Mouse (Mus musculus) liver, postnatal 0 days (tissue): ENCODE measurements around the gene Sptlc2. TPM values are rescaled to one million over a fixed set of nuclear protein-coding genes. Genes with fewer than 3 reads are reported as not detected.

Experiments used
- ATAC-seq: fragments of 200-750 bp; cut with Nextera tagmentation; 2 replicates; pipeline ENCODE4 v1.8.0; 2017; ENCODE audit warnings: mild to moderate bottlenecking, moderate library complexity
- DNase-seq: peaks from one replicate; pipeline ENCODE4 v3.0.0-alpha.2; 2016
- H3K27ac ChIP-seq: fragments of 300-500 bp; sonication (generic); 2 replicates; pipeline ENCODE4 v1.5.1; 2014; ENCODE audit warnings: antibody characterized with exemption, moderate library complexity, mild to moderate bottlenecking, low read depth
- H3K27me3 ChIP-seq: fragments of 300-500 bp; sonication (generic); 2 replicates; pipeline ENCODE4 v1.6.1; 2014; ENCODE audit warnings: low read length, control low read depth, mixed read lengths; ENCODE audit not compliant: insufficient read depth
- H3K36me3 ChIP-seq: fragments of 300-500 bp; sonication (generic); replicated peaks from 2 replicates; pipeline ENCODE4 v1.6.1; 2014; ENCODE audit warnings: mild to moderate bottlenecking, control low read depth, low read length, moderate library complexity, mixed read lengths; ENCODE audit not compliant: insufficient read depth
- H3K4me1 ChIP-seq: fragments of 300-500 bp; sonication (generic); 2 replicates; pipeline ENCODE4 v1.6.1; 2014; ENCODE audit warnings: antibody characterized with exemption, mild to moderate bottlenecking, control low read depth; ENCODE audit not compliant: insufficient read depth
- H3K4me2 ChIP-seq: fragments of 300-500 bp; sonication (generic); 2 replicates; pipeline ENCODE4 v1.6.1; 2014; ENCODE audit warnings: low read depth, mild to moderate bottlenecking, low read length, moderate library complexity, mixed read lengths
- H3K4me3 ChIP-seq: fragments of 300-500 bp; sonication (generic); 2 replicates; pipeline ENCODE4 v1.5.1; 2014; ENCODE audit warnings: low read depth, low read length
- H3K9ac ChIP-seq: fragments of 300-500 bp; sonication (generic); replicated peaks from 2 replicates; pipeline ENCODE4 v1.6.1; 2014; ENCODE audit warnings: mild to moderate bottlenecking, moderate library complexity
- H3K9me3 ChIP-seq: fragments of 300-500 bp; sonication (generic); 2 replicates; pipeline ENCODE4 v1.6.1; 2016; ENCODE audit warnings: mild to moderate bottlenecking, control low read depth, low read length, mixed read lengths
- CTCF ChIP-seq: sonication (generic); IDR thresholded peaks from 2 replicates; pipeline ENCODE4 v1.5.1; 2016; ENCODE audit warnings: antibody characterized with exemption, low read depth
- EP300 ChIP-seq: IDR thresholded peaks from 2 replicates; pipeline ENCODE4 v1.6.1; 2016; ENCODE audit warnings: antibody characterized with exemption, low read depth, mild to moderate bottlenecking
- WGBS: fragments of 180-500 bp; shearing (Covaris S2); extraction: QIAGEN DNeasy Blood & Tissue Kit; methylation state at CpG from one replicate; pipeline ENCODE4 v1.1.7; 2014; ENCODE audit not compliant: insufficient replicate concordance; 5-methylcytosine and 5-hydroxymethylcytosine counted together
- polyA plus RNA-seq: library from polyadenylated mRNA; unstranded; fragments of >200 nt; fragmentation: Nextera tagmentation; extraction: Ambion mirVana; gene quantifications from 2 replicates; pipeline ENCODE4 v1.2.1, GENCODE M21; 2015

Gene Sptlc2
- polyA plus RNA-seq, 1 experiment from 2014 or later = 39.5 TPM

- WGBS = 71% methylated on average over 6 of the region's 6 CpGs
- Histone ChIP-seq H3K4me1 (no peaks in the 10 kb centered on the region), H3K4me2 (no peak overlapping the region), H3K9ac (no peak overlapping the region), H3K27me3 (no peaks in the 10 kb centered on the region), H3K4me3 (no peak overlapping the region), H3K27ac (no peak overlapping the region), H3K9me3 (no peaks in the 10 kb centered on the region), H3K36me3 (no peaks in the 10 kb centered on the region)
- TF ChIP-seq CTCF (no peak), EP300 (no peak)
- DNase-seq (no peak), ATAC-seq (no peak)
Observed at GRCm38 (mm10) chr12:87374159-87374558, 14.0 kb downstream of the Sptlc2 start.

GRCm38 (mm10) chr12:87369319-87369718 is 18.8 kb downstream of the Sptlc2 start:
- TF ChIP-seq CTCF (no peak), EP300 (no peak)
- Histone ChIP-seq H3K9ac (no peak overlapping the region), H3K27ac (no peak overlapping the region), H3K4me3 (no peak overlapping the region), H3K36me3 (peaks cover 26% of the 10 kb centered on the region), H3K9me3 (no peaks in the 10 kb centered on the region), H3K4me1 (no peaks in the 10 kb centered on the region; the same call in 1 of the 2 replicates), H3K27me3 (no peaks in the 10 kb centered on the region), H3K4me2 (no peak overlapping the region)
- DNase-seq (no peak), ATAC-seq (no peak)
- 80% methylated on average over 2 of the region's 2 CpGs for WGBS

GRCm38 (mm10) chr12:87368092-87368491 is 20.1 kb downstream of the Sptlc2 start:
- peak; percentile 53 for ATAC-seq
- Histone ChIP-seq H3K4me2 (no peak overlapping the region), H3K9ac (no peak overlapping the region), H3K36me3 (peaks cover 26% of the 10 kb centered on the region), H3K9me3 (no peaks in the 10 kb centered on the region), H3K4me1 (peaks cover 3% of the 10 kb centered on the region; the same call in 1 of the 2 replicates), H3K4me3 (no peak overlapping the region), H3K27me3 (no peaks in the 10 kb centered on the region), H3K27ac (no peak overlapping the region)
- DNase-seq = no peak
- TF ChIP-seq CTCF = no peak
- TF ChIP-seq EP300 = no peak

- DNase-seq (no peak), ATAC-seq (no peak)
- no peak overlapping the region for H3K4me3 ChIP-seq
- WGBS = 81% methylated on average over 9 of the region's 9 CpGs
- no peaks in the 10 kb centered on the region for H3K9me3 ChIP-seq
- H3K36me3 ChIP-seq = peaks cover 26% of the 10 kb centered on the region
- H3K4me2 ChIP-seq = no peak overlapping the region
- no peaks in the 10 kb centered on the region for H3K27me3 ChIP-seq
- H3K9ac ChIP-seq = no peak overlapping the region
- H3K4me1 ChIP-seq = peaks cover 3% of the 10 kb centered on the region; the same call in 1 of the 2 replicates
- TF ChIP-seq EP300 (no peak), CTCF (no peak)
- no peak overlapping the region for H3K27ac ChIP-seq
Observed at GRCm38 (mm10) chr12:87365676-87366075, 22.5 kb downstream of the Sptlc2 start.

GRCm38 (mm10) chr12:87362111-87362510 is 26.0 kb downstream of the Sptlc2 start:
- no peaks in the 10 kb centered on the region for H3K9me3 ChIP-seq
- TF ChIP-seq CTCF (no peak), EP300 (no peak)
- H3K4me1 ChIP-seq = 0 out of 2 replicates have a peak, but pooled peaks cover 3% of the 10 kb centered on the region
- no peak overlapping the region for H3K27ac ChIP-seq
- DNase-seq (no peak), ATAC-seq (no peak)
- H3K4me3 ChIP-seq = no peak overlapping the region
- H3K4me2 ChIP-seq = no peak overlapping the region
- 66% methylated on average over 3 of the region's 3 CpGs for WGBS
- no peaks in the 10 kb centered on the region for H3K27me3 ChIP-seq
- peaks cover 13% of the 10 kb centered on the region for H3K36me3 ChIP-seq
- no peak overlapping the region for H3K9ac ChIP-seq

GRCm38 (mm10) chr12:87348029-87348428 is 40.1 kb downstream of the Sptlc2 start:
- Histone ChIP-seq H3K9ac (no peak overlapping the region), H3K9me3 (no peaks in the 10 kb centered on the region), H3K36me3 (peaks cover 22% of the 10 kb centered on the region), H3K4me3 (no peak overlapping the region), H3K27ac (no peak overlapping the region), H3K27me3 (no peaks in the 10 kb centered on the region), H3K4me1 (no peaks in the 10 kb centered on the region), H3K4me2 (no peak overlapping the region)
- DNase-seq (no peak), ATAC-seq (0 out of 2 replicates have a peak, but pooled peaks have one; percentile 19)
- WGBS = 68% methylated on average over 2 of the region's 2 CpGs
- TF ChIP-seq CTCF = no peak
- TF ChIP-seq EP300 = no peak

GRCm38 (mm10) chr12:87347511-87347910 is 40.6 kb downstream of the Sptlc2 start:
- no peak for ATAC-seq
- WGBS = 83% methylated on average over 2 of the region's 2 CpGs
- Histone ChIP-seq H3K27ac (no peak overlapping the region), H3K9me3 (no peaks in the 10 kb centered on the region), H3K36me3 (peaks cover 21% of the 10 kb centered on the region), H3K4me1 (no peaks in the 10 kb centered on the region), H3K4me2 (no peak overlapping the region), H3K27me3 (no peaks in the 10 kb centered on the region), H3K4me3 (no peak overlapping the region), H3K9ac (no peak overlapping the region)
- TF ChIP-seq CTCF (peak; percentile 41), EP300 (no peak)
- DNase-seq = no peak
